Mouse (Mus musculus) MEL (cell line): ENCODE results near the gene Fhit. TPM values are rescaled to one million over a fixed set of nuclear protein-coding genes. Genes with fewer than 3 reads are reported as not detected.

Experiments used
- DNase-seq: peaks from one replicate; pipeline ENCODE4 v3.0.0; 2011; ENCODE audit warnings: low read depth, low spot score
- H3K27ac ChIP-seq: 2 replicates; pipeline ENCODE4 v1.5.1; 2012; ENCODE audit warnings: low read depth, mild to moderate bottlenecking, control low read depth, low read length, moderate library complexity; ENCODE audit not compliant: control insufficient read depth
- H3K27me3 ChIP-seq, 2 experiments: fragments of 150-350 bp in 1 of 2; sonication (generic) in 1 of 2; 2 replicates each; pipeline ENCODE4 v1.6.1; 2012; ENCODE audit warnings: low read length in 2 of 2, mild to moderate bottlenecking in 2 of 2, improper control_type of control experiment in 1 of 2, moderate library complexity in 1 of 2; ENCODE audit not compliant: insufficient read depth in 2 of 2, control insufficient read depth in 1 of 2
- H3K36me3 ChIP-seq, 2 experiments: 2 replicates each; pipeline ENCODE4 v1.6.1; 2012 to 2014; ENCODE audit warnings: low read length in 2 of 2, improper control_type of control experiment in 1 of 2, inconsistent platforms in 1 of 2, mild to moderate bottlenecking in 1 of 2; ENCODE audit not compliant: insufficient read depth in 2 of 2, control insufficient read depth in 1 of 2
- H3K4me1 ChIP-seq, 2 experiments: fragments of 150-350 bp in 1 of 2; sonication (generic) in 1 of 2; 2 replicates each; pipeline ENCODE4 v1.6.1; 2012; ENCODE audit warnings: low read length in 2 of 2, improper control_type of control experiment in 1 of 2, mild to moderate bottlenecking in 1 of 2; ENCODE audit not compliant: insufficient read depth in 2 of 2, control insufficient read depth in 1 of 2
- H3K4me3 ChIP-seq, 2 experiments: fragments of 150-350 bp in 1 of 2; sonication (generic) in 1 of 2; 2 replicates each; pipeline ENCODE4 v1.5.1; 2012; ENCODE audit warnings: low read depth in 2 of 2, low read length in 2 of 2, mild to moderate bottlenecking in 2 of 2, moderate library complexity in 2 of 2, control low read depth in 1 of 2, improper control_type of control experiment in 1 of 2; ENCODE audit not compliant: control insufficient read depth in 1 of 2, insufficient read depth in 1 of 2
- H3K79me2 ChIP-seq: 2 replicates; pipeline ENCODE4 v1.6.1; 2012; ENCODE audit warnings: mild to moderate bottlenecking, low read length, moderate library complexity; ENCODE audit not compliant: control insufficient read depth, poor library complexity, insufficient read depth
- H3K9ac ChIP-seq: 2 replicates; pipeline ENCODE4 v1.6.1; 2012; ENCODE audit warnings: low read depth, mild to moderate bottlenecking, control low read depth, low read length, moderate library complexity; ENCODE audit not compliant: control insufficient read depth, poor library complexity, severe bottlenecking
- H3K9me3 ChIP-seq: fragments of 150-350 bp; sonication (generic); replicated peaks from 2 replicates; pipeline ENCODE4 v1.6.1; 2012; ENCODE audit warnings: mild to moderate bottlenecking, low read length, improper control_type of control experiment, moderate library complexity; ENCODE audit not compliant: insufficient read depth
- BHLHE40 ChIP-seq: IDR thresholded peaks from 2 replicates; pipeline ENCODE4 v1.6.1; 2012; ENCODE audit warnings: low read depth, mild to moderate bottlenecking, inconsistent platforms, low read length, improper control_type of control experiment, borderline replicate concordance
- CHD1 ChIP-seq: IDR thresholded peaks from 2 replicates; pipeline ENCODE4 v1.6.1; 2012; ENCODE audit warnings: low read depth, mild to moderate bottlenecking, inconsistent platforms, low read length, improper control_type of control experiment
- CHD2 ChIP-seq: IDR thresholded peaks from 2 replicates; pipeline ENCODE4 v1.6.1; 2011; ENCODE audit warnings: low read length, improper control_type of control experiment
- ETS1 ChIP-seq: IDR thresholded peaks from 2 replicates; pipeline ENCODE4 v1.6.1; 2012; ENCODE audit warnings: low read depth, mild to moderate bottlenecking, inconsistent platforms, low read length, improper control_type of control experiment, moderate library complexity
- MAFK ChIP-seq: IDR thresholded peaks from 2 replicates; pipeline ENCODE4 v1.6.1; 2011; ENCODE audit warnings: low read depth, mild to moderate bottlenecking, low read length, improper control_type of control experiment, borderline replicate concordance
- MAX ChIP-seq: IDR thresholded peaks from 2 replicates; pipeline ENCODE4 v1.6.1; 2011; ENCODE audit warnings: low read length, improper control_type of control experiment
- MAZ ChIP-seq: IDR thresholded peaks from 2 replicates; pipeline ENCODE4 v1.6.1; 2012; ENCODE audit warnings: low read depth, mild to moderate bottlenecking, inconsistent platforms, low read length, improper control_type of control experiment
- MXI1 ChIP-seq: IDR thresholded peaks from 2 replicates; pipeline ENCODE4 v1.6.1; 2011; ENCODE audit warnings: mild to moderate bottlenecking, low read depth, low read length, improper control_type of control experiment
- MYB ChIP-seq: IDR thresholded peaks from 2 replicates; pipeline ENCODE4 v1.6.1; 2011; ENCODE audit warnings: mild to moderate bottlenecking, low read depth, low read length, improper control_type of control experiment
- MYC ChIP-seq: IDR thresholded peaks from 2 replicates; pipeline ENCODE4 v1.6.1; 2011; ENCODE audit warnings: low read depth, mild to moderate bottlenecking, low read length, improper control_type of control experiment, moderate library complexity
- NELFE ChIP-seq: IDR thresholded peaks from 2 replicates; pipeline ENCODE4 v1.6.1; 2011; ENCODE audit warnings: low read depth, low read length, improper control_type of control experiment
- POLR2A ChIP-seq, 2 experiments: IDR thresholded peaks; 2 replicates each; pipeline ENCODE4 v1.6.1; 2011 to 2012; ENCODE audit warnings: low read length in 2 of 2, mild to moderate bottlenecking in 2 of 2, control low read depth in 1 of 2, improper control_type of control experiment in 1 of 2, low read depth in 1 of 2, moderate library complexity in 1 of 2; ENCODE audit not compliant: control insufficient read depth in 1 of 2, insufficient read depth in 1 of 2, poor library complexity in 1 of 2
- POLR2AphosphoS2 ChIP-seq: IDR thresholded peaks from 2 replicates; pipeline ENCODE4 v1.6.1; 2011; ENCODE audit warnings: low read length, improper control_type of control experiment
- POLR2AphosphoS5 ChIP-seq: IDR thresholded peaks from 2 replicates; pipeline ENCODE4 v1.6.1; 2012; ENCODE audit warnings: low read depth, borderline replicate concordance, mild to moderate bottlenecking, inconsistent platforms, low read length, moderate library complexity, mixed read lengths
- RAD21 ChIP-seq: IDR thresholded peaks from 2 replicates; pipeline ENCODE4 v1.6.1; 2011; ENCODE audit warnings: mild to moderate bottlenecking, low read depth, low read length, improper control_type of control experiment
- SIN3A ChIP-seq: IDR thresholded peaks from 2 replicates; pipeline ENCODE4 v1.6.1; 2012; ENCODE audit warnings: low read length, improper control_type of control experiment, inconsistent platforms
- SMC3 ChIP-seq: IDR thresholded peaks from 2 replicates; pipeline ENCODE4 v1.6.1; 2011; ENCODE audit warnings: low read depth, low read length, improper control_type of control experiment
- TAL1 ChIP-seq: IDR thresholded peaks from 2 replicates; pipeline ENCODE4 v1.6.1; 2012; ENCODE audit warnings: mild to moderate bottlenecking, inconsistent platforms, low read length, moderate library complexity, mixed read lengths
- TCF12 ChIP-seq: IDR thresholded peaks from 2 replicates; pipeline ENCODE4 v1.6.1; 2014; ENCODE audit warnings: low read depth, mild to moderate bottlenecking, inconsistent platforms, low read length, improper control_type of control experiment, moderate library complexity
- ZC3H11A ChIP-seq: IDR thresholded peaks from 2 replicates; pipeline ENCODE4 v1.6.1; 2012; ENCODE audit warnings: low read depth, mild to moderate bottlenecking, inconsistent platforms, low read length, improper control_type of control experiment
- ZKSCAN1 ChIP-seq: IDR thresholded peaks from 2 replicates; pipeline ENCODE4 v1.6.1; 2012; ENCODE audit warnings: low read depth, mild to moderate bottlenecking, inconsistent platforms, low read length, improper control_type of control experiment, moderate library complexity
- ZNF384 ChIP-seq: IDR thresholded peaks from 2 replicates; pipeline ENCODE4 v1.6.1; 2012; ENCODE audit warnings: low read depth, mild to moderate bottlenecking, inconsistent platforms, low read length, improper control_type of control experiment
- polyA plus RNA-seq, 2 experiments: library from polyadenylated mRNA; stranded (reverse) in 1 of 2; unstranded in 1 of 2; fragments of >175 nt in 1 of 2; fragments of >200 nt in 1 of 2; gene quantifications; 2 replicates each; pipeline versions ENCODE4 v1.2.1 to v1.2.4; 2012; ENCODE audit warnings: low replicate concordance in 2 of 2, low read depth in 1 of 2; ENCODE audit not compliant: insufficient read length in 2 of 2, insufficient read depth in 1 of 2, missing spikeins in 1 of 2
- total RNA-seq: library from RNA; depleted of rRNA; stranded (reverse); fragments of 300-350 nt; gene quantifications from 2 replicates; pipeline ENCODE4 v1.2.3, GENCODE M21; 2012

Gene Fhit
- total and polyA plus RNA-seq, 3 experiments: 0.77 to 1.3 TPM; not detected in 1

- no peak for TF ChIP-seq CHD1
- TF ChIP-seq, all 39 proteins: peak for 0
These were observed 460.1 kb downstream of the Fhit start (continued) for GRCm38 (mm10) chr14:10701707-10702106.

GRCm38 (mm10) chr14:10680041-10680440 lies 481.8 kb downstream of the Fhit start:
- no peak overlapping the region for H3K27ac ChIP-seq

GRCm38 (mm10) chr14:10679638-10680037 lies 482.2 kb downstream of the Fhit start:
- Histone ChIP-seq H3K27me3 (no peaks in the 10 kb centered on the region), H3K9me3 (no peaks in the 10 kb centered on the region), H3K4me3 (no peak overlapping the region), H3K27ac (no peak overlapping the region), H3K79me2 (no peaks in the 10 kb centered on the region), H3K36me3 (no peaks in the 10 kb centered on the region), H3K9ac (no peak overlapping the region), H3K4me1 (no peaks in the 10 kb centered on the region)
- TF ChIP-seq ZNF384: no peak
- TF ChIP-seq MAX: no peak
- no peak for TF ChIP-seq ZKSCAN1
- TF ChIP-seq SMC3: no peak
- no peak for TF ChIP-seq MAFK
- no peak for TF ChIP-seq MYB
- TF ChIP-seq TCF12: no peak
- no peak for TF ChIP-seq CHD2
- TF ChIP-seq POLR2AphosphoS5: no peak
- no peak for TF ChIP-seq RAD21
- no peak for TF ChIP-seq POLR2AphosphoS2
- no peak for TF ChIP-seq NELFE
- no peak for TF ChIP-seq MYC
- TF ChIP-seq SIN3A: no peak
- TF ChIP-seq MAZ: no peak
- no peak for TF ChIP-seq ZC3H11A
- TF ChIP-seq BHLHE40: no peak
- no peak for TF ChIP-seq TAL1
- no peak for DNase-seq

More at GRCm38 (mm10) chr14:10680041-10680440, 481.8 kb downstream of the Fhit start:
- Histone ChIP-seq H3K27me3 (no peaks in the 10 kb centered on the region), H3K36me3 (no peaks in the 10 kb centered on the region), H3K4me1 (no peaks in the 10 kb centered on the region), H3K79me2 (no peaks in the 10 kb centered on the region), H3K4me3 (no peak overlapping the region), H3K9ac (no peak overlapping the region), H3K9me3 (no peaks in the 10 kb centered on the region)
- TF ChIP-seq POLR2A (IDR thresholded peaks at IDR 0.05; ENCODE audit: control insufficient read depth in 1 of 2, insufficient read depth in 1 of 2, low read depth in 1 of 2, low read length in 2 of 2, poor library complexity in 1 of 2) (no peak), ZNF384 (no peak), SMC3 (no peak), BHLHE40 (no peak), MAFK (no peak), ZKSCAN1 (no peak), ETS1 (no peak), MXI1 (no peak), MAX (no peak)
- no peak for DNase-seq
